Mouse (Mus musculus): ENCODE data around the gene Fat3. TPM values are rescaled to one million over a fixed set of nuclear protein-coding genes. Genes with fewer than 3 reads are reported as not detected.

Fat3 gene
- polyA plus RNA-seq, 1 experiment, result 0.15 TPM

GRCm38 (mm10) chr9:16297935-16298334, 203.2 kb downstream of the Fat3 start:
- H3K36me3 ChIP-seq (replicated peaks; ENCODE audit: low read length), result no peaks in the 10 kb centered on the region
- peaks cover 7% of the 10 kb centered on the region; the same call in 1 of the 2 replicates for H3K4me1 ChIP-seq
- H3K9me3 ChIP-seq, result no peaks in the 10 kb centered on the region
- H3K4me3 ChIP-seq (replicated peaks), result no peak overlapping the region
- no peaks in the 10 kb centered on the region for H3K27me3 ChIP-seq (replicated peaks)
- no peak for TF ChIP-seq FLI1 (IDR thresholded peaks at IDR 0.05; ENCODE audit: low read length)
- TF ChIP-seq GATA1 (IDR thresholded peaks at IDR 0.05; ENCODE audit: borderline replicate concordance, low read length), result no peak

GRCm38 (mm10) chr9:16293928-16294806, 206.9 kb downstream of the Fat3 start:
- Histone ChIP-seq H3K9me3 (no peaks in the 10 kb centered on the region), H3K4me1 (peaks cover 7% of the 10 kb centered on the region; the same call in 1 of the 2 replicates), H3K36me3 (replicated peaks; ENCODE audit: low read length) (no peaks in the 10 kb centered on the region), H3K27me3 (replicated peaks) (no peaks in the 10 kb centered on the region), H3K4me3 (replicated peaks) (no peak overlapping the region)
- TF ChIP-seq GATA1 (IDR thresholded peaks at IDR 0.05; ENCODE audit: borderline replicate concordance, low read length), result no peak
- TF ChIP-seq FLI1 (IDR thresholded peaks at IDR 0.05; ENCODE audit: low read length), result no peak

- Histone ChIP-seq H3K27me3 (replicated peaks) (no peaks in the 10 kb centered on the region), H3K36me3 (replicated peaks; ENCODE audit: low read length) (no peaks in the 10 kb centered on the region), H3K4me3 (replicated peaks) (no peak overlapping the region), H3K4me1 (peaks cover under 1% of the 10 kb centered on the region; the same call in 1 of the 2 replicates), H3K9me3 (no peaks in the 10 kb centered on the region)
- TF ChIP-seq FLI1 (IDR thresholded peaks at IDR 0.05; ENCODE audit: low read length) (no peak), GATA1 (IDR thresholded peaks at IDR 0.05; ENCODE audit: borderline replicate concordance, low read length) (no peak)
Observed at GRCm38 (mm10) chr9:16292492-16292891, 208.6 kb downstream of the Fat3 start.

- no peaks in the 10 kb centered on the region for H3K9me3 ChIP-seq
- H3K4me3 ChIP-seq (replicated peaks), result no peak overlapping the region
- no peak for TF ChIP-seq GATA1 (IDR thresholded peaks at IDR 0.05; ENCODE audit: borderline replicate concordance, low read length)
- no peak for TF ChIP-seq FLI1 (IDR thresholded peaks at IDR 0.05; ENCODE audit: low read length)
- H3K27me3 ChIP-seq (replicated peaks), result no peaks in the 10 kb centered on the region
- H3K36me3 ChIP-seq (replicated peaks; ENCODE audit: low read length), result no peaks in the 10 kb centered on the region
- no peaks in the 10 kb centered on the region for H3K4me1 ChIP-seq
Observed at GRCm38 (mm10) chr9:16290911-16291310, 210.2 kb downstream of the Fat3 start.

- peaks cover 23% of the 10 kb centered on the region for H3K4me1 ChIP-seq
- no peaks in the 10 kb centered on the region for H3K36me3 ChIP-seq (replicated peaks; ENCODE audit: low read length)
- no peaks in the 10 kb centered on the region for H3K27me3 ChIP-seq (replicated peaks)
- H3K4me3 ChIP-seq (replicated peaks), result no peak overlapping the region
- no peaks in the 10 kb centered on the region for H3K9me3 ChIP-seq
- TF ChIP-seq GATA1 (IDR thresholded peaks at IDR 0.05; ENCODE audit: borderline replicate concordance, low read length) (no peak), FLI1 (IDR thresholded peaks at IDR 0.05; ENCODE audit: low read length) (no peak)
Observed at GRCm38 (mm10) chr9:16283033-16283432, 218.1 kb downstream of the Fat3 start.

GRCm38 (mm10) chr9:16282291-16282804, 218.7 kb downstream of the Fat3 start:
- H3K4me3 ChIP-seq (replicated peaks), result no peak overlapping the region
- TF ChIP-seq GATA1 (IDR thresholded peaks at IDR 0.05; ENCODE audit: borderline replicate concordance, low read length), result no peak
- TF ChIP-seq FLI1 (IDR thresholded peaks at IDR 0.05; ENCODE audit: low read length), result no peak
- peaks cover 23% of the 10 kb centered on the region for H3K4me1 ChIP-seq
- H3K27me3 ChIP-seq (replicated peaks), result no peaks in the 10 kb centered on the region
- no peaks in the 10 kb centered on the region for H3K9me3 ChIP-seq
- H3K36me3 ChIP-seq (replicated peaks; ENCODE audit: low read length), result no peaks in the 10 kb centered on the region

- no peaks in the 10 kb centered on the region for H3K9me3 ChIP-seq
- H3K27me3 ChIP-seq (replicated peaks), result peaks cover 1% of the 10 kb centered on the region
- peaks cover 5% of the 10 kb centered on the region for H3K4me1 ChIP-seq
- TF ChIP-seq GATA1 (IDR thresholded peaks at IDR 0.05; ENCODE audit: borderline replicate concordance, low read length) (no peak), FLI1 (IDR thresholded peaks at IDR 0.05; ENCODE audit: low read length) (no peak)
- H3K36me3 ChIP-seq (replicated peaks; ENCODE audit: low read length), result no peaks in the 10 kb centered on the region
- H3K4me3 ChIP-seq (replicated peaks), result no peak overlapping the region
Observed at GRCm38 (mm10) chr9:16275589-16275988, 225.5 kb downstream of the Fat3 start.

GRCm38 (mm10) chr9:16274130-16274529, 227.0 kb downstream of the Fat3 start:
- no peak for TF ChIP-seq FLI1 (IDR thresholded peaks at IDR 0.05; ENCODE audit: low read length)
- no peak for TF ChIP-seq GATA1 (IDR thresholded peaks at IDR 0.05; ENCODE audit: borderline replicate concordance, low read length)

GRCm38 (mm10) chr9:16272810-16273209, 228.3 kb downstream of the Fat3 start:
- H3K4me3 ChIP-seq (replicated peaks), result no peak overlapping the region
- H3K9me3 ChIP-seq, result no peaks in the 10 kb centered on the region
- H3K36me3 ChIP-seq (replicated peaks; ENCODE audit: low read length), result no peaks in the 10 kb centered on the region
- no peaks in the 10 kb centered on the region for H3K4me1 ChIP-seq
- no peak for TF ChIP-seq GATA1 (IDR thresholded peaks at IDR 0.05; ENCODE audit: borderline replicate concordance, low read length)
- no peak for TF ChIP-seq FLI1 (IDR thresholded peaks at IDR 0.05; ENCODE audit: low read length)
- H3K27me3 ChIP-seq (replicated peaks), result peaks cover 1% of the 10 kb centered on the region

More at GRCm38 (mm10) chr9:16274130-16274529, 227.0 kb downstream of the Fat3 start:
- no peaks in the 10 kb centered on the region for H3K4me1 ChIP-seq
- no peaks in the 10 kb centered on the region for H3K36me3 ChIP-seq (replicated peaks; ENCODE audit: low read length)
- no peak overlapping the region for H3K4me3 ChIP-seq (replicated peaks)
- no peaks in the 10 kb centered on the region for H3K9me3 ChIP-seq
- peaks cover 1% of the 10 kb centered on the region for H3K27me3 ChIP-seq (replicated peaks)

GRCm38 (mm10) chr9:16270768-16271114, 230.3 kb downstream of the Fat3 start:
- H3K4me3 ChIP-seq (replicated peaks), result no peak overlapping the region
- no peak for TF ChIP-seq GATA1 (IDR thresholded peaks at IDR 0.05; ENCODE audit: borderline replicate concordance, low read length)
- TF ChIP-seq FLI1 (IDR thresholded peaks at IDR 0.05; ENCODE audit: low read length), result no peak

More at GRCm38 (mm10) chr9:16270768-16271114, 230.3 kb downstream of the Fat3 start:
- no peaks in the 10 kb centered on the region for H3K4me1 ChIP-seq
- H3K36me3 ChIP-seq (replicated peaks; ENCODE audit: low read length), result no peaks in the 10 kb centered on the region
- H3K9me3 ChIP-seq, result no peaks in the 10 kb centered on the region
- peaks cover 1% of the 10 kb centered on the region for H3K27me3 ChIP-seq (replicated peaks)
